Mouse (Mus musculus): Measurements from ENCODE around the gene Cox7a2. TPM values are rescaled to one million over a fixed set of nuclear protein-coding genes. Genes with fewer than 3 reads are reported as not detected.
A peak's percentile ranks its signal among the peaks of the same experiment; 100 is the strongest.

Cox7a2 gene
- polyA plus RNA-seq, 1 experiment from 2014 or later: 965 TPM

DNA sequence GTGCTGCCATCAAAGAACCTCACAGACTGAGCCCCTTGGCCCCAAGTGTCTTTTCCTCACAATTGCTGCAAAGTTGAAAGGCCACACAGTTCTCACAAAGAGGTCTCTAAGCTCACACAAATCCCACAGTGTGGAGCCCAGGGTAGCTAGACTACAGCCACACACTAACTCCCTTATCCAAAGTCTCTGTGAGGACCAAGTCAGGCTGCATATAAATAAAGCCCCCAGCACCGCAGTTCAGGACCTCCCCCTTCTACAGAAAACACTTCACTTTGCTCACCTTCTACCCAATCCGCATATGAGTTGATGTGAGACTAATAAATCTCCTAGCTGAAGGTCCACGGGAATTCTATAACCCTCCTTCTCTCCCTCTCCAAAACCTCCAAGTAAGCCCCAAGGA is 24.8 kb upstream of the Cox7a2 start:
- no peak overlapping the region for H3K27ac ChIP-seq (replicated peaks)
- H3K4me3 ChIP-seq (ENCODE audit: low read depth, low read length): no peak overlapping the region
- H3K36me3 ChIP-seq (ENCODE audit: control insufficient read depth, insufficient read depth, low read length): no peaks in the 10 kb centered on the region
- H3K27me3 ChIP-seq (ENCODE audit: control insufficient read depth, insufficient read depth, low read length): no peaks in the 10 kb centered on the region
- no peaks in the 10 kb centered on the region for H3K9me3 ChIP-seq (ENCODE audit: control insufficient read depth, low read length)
- no peak overlapping the region for H3K4me2 ChIP-seq (replicated peaks; ENCODE audit: low read depth)
- no peak for ATAC-seq (ENCODE audit: low FRiP score, low TSS enrichment)
- 58% methylated on average over 3 of the region's 3 CpGs for WGBS
- DNase-seq (ENCODE audit: low spot score): no peak
- TF ChIP-seq EP300 (optimal IDR thresholded peaks at IDR 0.05) (no peak), CTCF (IDR thresholded peaks at IDR 0.05; ENCODE audit: low read depth) (no peak)
- H3K4me1 ChIP-seq (replicated peaks; ENCODE audit: control insufficient read depth, insufficient read depth): no peaks in the 10 kb centered on the region
- no peak overlapping the region for H3K9ac ChIP-seq (ENCODE audit: low read length)

GRCm38 (mm10) chr9:79779354-79779753 is 19.7 kb upstream of the Cox7a2 start:
- no peak overlapping the region for H3K4me2 ChIP-seq (replicated peaks; ENCODE audit: low read depth)
- no peak for ATAC-seq (ENCODE audit: low FRiP score, low TSS enrichment)
- TF ChIP-seq CTCF (IDR thresholded peaks at IDR 0.05; ENCODE audit: low read depth) (peak; percentile 66), EP300 (optimal IDR thresholded peaks at IDR 0.05) (no peak)
- H3K4me1 ChIP-seq (replicated peaks; ENCODE audit: control insufficient read depth, insufficient read depth): no peaks in the 10 kb centered on the region
- H3K9ac ChIP-seq (ENCODE audit: low read length): no peak overlapping the region
- 61% methylated on average over 2 of the region's 2 CpGs for whole genome bisulfite sequencing
- DNase-seq (ENCODE audit: low spot score): no peak
- H3K27ac ChIP-seq (replicated peaks): no peak overlapping the region
- no peaks in the 10 kb centered on the region for H3K9me3 ChIP-seq (ENCODE audit: control insufficient read depth, low read length)
- H3K27me3 ChIP-seq (ENCODE audit: control insufficient read depth, insufficient read depth, low read length): no peaks in the 10 kb centered on the region
- H3K36me3 ChIP-seq (ENCODE audit: control insufficient read depth, insufficient read depth, low read length): 0 out of 2 replicates have a peak, but pooled peaks cover 2% of the 10 kb centered on the region
- no peak overlapping the region for H3K4me3 ChIP-seq (ENCODE audit: low read depth, low read length)

GRCm38 (mm10) chr9:79766991-79767545 is 7.4 kb upstream of the Cox7a2 start:
- ATAC-seq (ENCODE audit: low FRiP score, low TSS enrichment) (no peak), DNase-seq (ENCODE audit: low spot score) (no peak)
- no peak overlapping the region for H3K9ac ChIP-seq (ENCODE audit: low read length)
- H3K36me3 ChIP-seq (ENCODE audit: control insufficient read depth, insufficient read depth, low read length): no peaks in the 10 kb centered on the region
- H3K4me3 ChIP-seq (ENCODE audit: low read depth, low read length): no peak overlapping the region
- H3K4me2 ChIP-seq (replicated peaks; ENCODE audit: low read depth): no peak overlapping the region
- no peaks in the 10 kb centered on the region for H3K9me3 ChIP-seq (ENCODE audit: control insufficient read depth, low read length)
- WGBS: 90% methylated on average over 5 of the region's 5 CpGs
- TF ChIP-seq CTCF (IDR thresholded peaks at IDR 0.05; ENCODE audit: low read depth): no peak; the same call in 1 of the 2 replicates
- no peak for TF ChIP-seq EP300 (optimal IDR thresholded peaks at IDR 0.05)
- H3K27ac ChIP-seq (replicated peaks): no peak overlapping the region
- no peaks in the 10 kb centered on the region for H3K27me3 ChIP-seq (ENCODE audit: control insufficient read depth, insufficient read depth, low read length)
- H3K4me1 ChIP-seq (replicated peaks; ENCODE audit: control insufficient read depth, insufficient read depth): no peaks in the 10 kb centered on the region

- 76% methylated on average over 4 of the region's 4 CpGs for WGBS
- Histone ChIP-seq H3K9me3 (ENCODE audit: control insufficient read depth, low read length) (no peaks in the 10 kb centered on the region), H3K27ac (replicated peaks) (no peak overlapping the region), H3K27me3 (ENCODE audit: control insufficient read depth, insufficient read depth, low read length) (no peaks in the 10 kb centered on the region), H3K4me3 (ENCODE audit: low read depth, low read length) (no peak overlapping the region), H3K4me1 (replicated peaks; ENCODE audit: control insufficient read depth, insufficient read depth) (no peaks in the 10 kb centered on the region), H3K36me3 (ENCODE audit: control insufficient read depth, insufficient read depth, low read length) (no peaks in the 10 kb centered on the region), H3K9ac (ENCODE audit: low read length) (no peak overlapping the region), H3K4me2 (replicated peaks; ENCODE audit: low read depth) (no peak overlapping the region)
- DNase-seq (ENCODE audit: low spot score): no peak
- TF ChIP-seq EP300 (optimal IDR thresholded peaks at IDR 0.05) (no peak), CTCF (IDR thresholded peaks at IDR 0.05; ENCODE audit: low read depth) (no peak)
- no peak for ATAC-seq (ENCODE audit: low FRiP score, low TSS enrichment)
Measured at GRCm38 (mm10) chr9:79765329-79765728, 5.7 kb upstream of the Cox7a2 start.

DNA sequence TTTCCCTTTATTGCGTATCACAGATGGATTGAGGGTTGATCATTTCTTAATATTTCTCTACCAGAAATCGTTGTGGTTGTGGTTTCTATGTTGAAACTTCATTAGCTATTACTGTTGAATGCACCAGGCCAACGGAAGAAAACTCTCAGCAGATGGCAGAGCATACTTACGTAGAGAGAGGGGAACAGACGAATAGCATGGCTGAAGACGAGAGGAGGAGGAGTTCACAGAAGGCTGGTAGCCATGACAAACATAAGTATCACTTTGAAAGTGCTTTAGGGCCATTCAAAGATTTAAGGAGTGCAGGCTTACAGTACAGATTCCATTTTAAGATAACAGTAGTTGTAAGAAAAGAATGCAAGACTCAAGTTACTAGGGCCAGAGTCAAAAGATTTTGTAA is 2.8 kb upstream of the Cox7a2 start:
- TF ChIP-seq CTCF (IDR thresholded peaks at IDR 0.05; ENCODE audit: low read depth) (no peak), EP300 (optimal IDR thresholded peaks at IDR 0.05) (no peak)
- Histone ChIP-seq H3K27ac (replicated peaks) (no peak overlapping the region), H3K4me1 (replicated peaks; ENCODE audit: control insufficient read depth, insufficient read depth) (no peaks in the 10 kb centered on the region), H3K4me3 (ENCODE audit: low read depth, low read length) (no peak overlapping the region), H3K36me3 (ENCODE audit: control insufficient read depth, insufficient read depth, low read length) (no peaks in the 10 kb centered on the region), H3K27me3 (ENCODE audit: control insufficient read depth, insufficient read depth, low read length) (no peaks in the 10 kb centered on the region), H3K9me3 (ENCODE audit: control insufficient read depth, low read length) (no peaks in the 10 kb centered on the region), H3K9ac (ENCODE audit: low read length) (no peak overlapping the region), H3K4me2 (replicated peaks; ENCODE audit: low read depth) (no peak overlapping the region)
- DNase-seq (ENCODE audit: low spot score) (no peak), ATAC-seq (ENCODE audit: low FRiP score, low TSS enrichment) (no peak)
- WGBS: 79% methylated on average over 6 of the region's 6 CpGs

DNA sequence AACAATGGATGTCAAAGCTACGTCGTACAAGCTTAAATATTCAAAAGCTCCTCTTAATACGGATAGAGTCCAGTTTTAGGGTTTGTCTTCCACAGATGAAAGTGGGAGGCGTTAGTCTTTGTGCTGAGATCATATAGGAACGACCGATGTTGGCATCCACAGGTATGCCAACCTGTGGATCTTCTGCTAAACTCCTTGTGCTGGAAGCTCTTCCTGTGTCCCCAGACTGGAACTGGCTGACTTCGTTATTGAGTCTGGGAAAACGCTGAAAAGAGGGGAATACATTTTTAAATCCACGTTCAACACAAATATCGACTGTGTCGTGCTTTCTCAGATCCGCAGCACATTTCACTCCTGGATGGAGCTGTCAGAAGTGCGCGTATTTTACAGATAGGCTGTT is 398 bp upstream of the Cox7a2 start:
- peak overlapping the region; percentile 67 for H3K4me3 ChIP-seq (ENCODE audit: low read depth, low read length)
- DNase-seq (ENCODE audit: low spot score): peak; percentile 19
- peak; percentile 20; the same call in 1 of the 2 replicates for ATAC-seq (ENCODE audit: low FRiP score, low TSS enrichment)
- H3K27ac ChIP-seq (replicated peaks): peak overlapping the region; percentile 87
- 2% methylated on average over 14 of the region's 14 CpGs for WGBS
- TF ChIP-seq CTCF (IDR thresholded peaks at IDR 0.05; ENCODE audit: low read depth): no peak
- TF ChIP-seq EP300 (optimal IDR thresholded peaks at IDR 0.05): no peak
- H3K9me3 ChIP-seq (ENCODE audit: control insufficient read depth, low read length): no peaks in the 10 kb centered on the region
- H3K4me1 ChIP-seq (replicated peaks; ENCODE audit: control insufficient read depth, insufficient read depth): no peaks in the 10 kb centered on the region
- peaks cover 1% of the 10 kb centered on the region; the same call in 1 of the 2 replicates for H3K36me3 ChIP-seq (ENCODE audit: control insufficient read depth, insufficient read depth, low read length)
- peak overlapping the region; percentile 84 for H3K4me2 ChIP-seq (replicated peaks; ENCODE audit: low read depth)
- H3K9ac ChIP-seq (ENCODE audit: low read length): peak overlapping the region; percentile 75
- no peaks in the 10 kb centered on the region for H3K27me3 ChIP-seq (ENCODE audit: control insufficient read depth, insufficient read depth, low read length)
